Mouse (Mus musculus) cortical plate, adult 2 months (tissue): ENCODE measurements around the gene Tor4a.

Source experiments
- CTCF ChIP-seq: fragments of 200-500 bp; IDR thresholded peaks from 2 replicates; pipeline ENCODE4 v1.5.1; 2011; ENCODE audit warnings: mild to moderate bottlenecking, control low read depth, low read length; ENCODE audit not compliant: insufficient read depth; ENCODE audit errors: extremely low read depth
- POLR2A ChIP-seq: fragments of 200-500 bp; IDR thresholded peaks from 2 replicates; pipeline ENCODE4 v1.6.1; 2011; ENCODE audit warnings: mild to moderate bottlenecking, low read length, control low read depth; ENCODE audit not compliant: insufficient read depth; ENCODE audit errors: extremely low read depth

GRCm38 (mm10) chr2:25194006-25194405, 2.7 kb downstream of the Tor4a start:
- no peak for TF ChIP-seq CTCF
- no peak for TF ChIP-seq POLR2A
